Mouse (Mus musculus) left cerebral cortex, adult 18-20 months (tissue): ENCODE results near the gene Castor1. TPM values are rescaled to one million over a fixed set of nuclear protein-coding genes. Genes with fewer than 3 reads are reported as not detected.
A peak's percentile ranks its signal among the peaks of the same experiment; 100 is the strongest.
"Not testable (repeated sequence)": the region's sequence is repeated elsewhere in the genome, so short reads cannot be mapped to it uniquely, and the experiment has no call there.

Experiments
- DNase-seq, 2 experiments: peaks; one replicate each; pipeline ENCODE4 v3.0.0; 2021 to 2022; ENCODE audit warnings: low spot score in 2 of 2, mixed read lengths in 1 of 2
- long read RNA-seq, 2 experiments: library from polyadenylated mRNA; stranded (forward); transcript quantifications; one replicate each; pipeline ENCODE4 v2.0.0; 2021
- total RNA-seq, 2 experiments: library from RNA; stranded (reverse); gene quantifications; 2 replicates each; pipeline ENCODE4 v1.2.3; 2021

Gene Castor1
- 1 to 10 TPM; 3.1 to 3.2 TPM for total RNA-seq
- long read RNA-seq, experiment 1, partial matches to known transcripts, result 0 of 3 reads
- long read RNA-seq, experiment 1, other reads (novel, unspliced or antisense), result 1 of 3 reads
- long read RNA-seq, experiment 2, partial matches to known transcripts, result 0 of 1 reads
- long read RNA-seq, experiment 2, other reads (novel, unspliced or antisense), result 0 of 1 reads

GRCm38 (mm10) chr11:4217914-4218629 is at the start of gene Castor1:
Gene Castor1 (plus strand): TSS chr11:4218225.
- DNase-seq, result peak; percentile 49 to 60

GRCm38 (mm10) chr11:4174586-4174985 is 43.4 kb upstream of the Castor1 start:
- peak; percentile 32 to 45 for DNase-seq

GRCm38 (mm10) chr11:4177716-4178115 is 40.3 kb upstream of the Castor1 start:
- no peak for DNase-seq

GRCm38 (mm10) chr11:4182061-4182460 is 36.0 kb upstream of the Castor1 start:
- DNase-seq, result no peak

GRCm38 (mm10) chr11:4183511-4183910 is 34.5 kb upstream of the Castor1 start:
- no peak for DNase-seq

GRCm38 (mm10) chr11:4184251-4184952 is 33.6 kb upstream of the Castor1 start:
- no peak for DNase-seq

- DNase-seq, result not testable (repeated sequence)
Measured at GRCm38 (mm10) chr11:4185480-4185879, 32.5 kb upstream of the Castor1 start.

- peak; percentile 96 to 97 for DNase-seq
Measured at GRCm38 (mm10) chr11:4186486-4187317, 31.3 kb upstream of the Castor1 start, which contains the start of gene Tbc1d10a. Gene Tbc1d10a (plus strand): TSS chr11:4186789.

- no peak for DNase-seq
Measured at GRCm38 (mm10) chr11:4187318-4187700, 30.7 kb upstream of the Castor1 start.

GRCm38 (mm10) chr11:4189182-4189581 is 28.8 kb upstream of the Castor1 start:
- no peak for DNase-seq

GRCm38 (mm10) chr11:4190677-4191076 is 27.3 kb upstream of the Castor1 start:
- peak in 1 of 2 experiments; percentile 20 for DNase-seq

- no peak for DNase-seq
Measured at GRCm38 (mm10) chr11:4192757-4193156, 25.3 kb upstream of the Castor1 start.

- no peak for DNase-seq
Measured at GRCm38 (mm10) chr11:4193420-4193819, 24.6 kb upstream of the Castor1 start.

GRCm38 (mm10) chr11:4195597-4196031 is 22.4 kb upstream of the Castor1 start:
- DNase-seq, result no peak

- DNase-seq, result no peak
Measured at GRCm38 (mm10) chr11:4196636-4197035, 21.4 kb upstream of the Castor1 start.

- no peak for DNase-seq
Measured at GRCm38 (mm10) chr11:4197691-4198090, 20.3 kb upstream of the Castor1 start.

GRCm38 (mm10) chr11:4201981-4202700 is 15.9 kb upstream of the Castor1 start:
- no peak for DNase-seq

GRCm38 (mm10) chr11:4202995-4203704 is 14.9 kb upstream of the Castor1 start:
- DNase-seq, result no peak

- no peak for DNase-seq
Measured at GRCm38 (mm10) chr11:4203705-4204074, 14.3 kb upstream of the Castor1 start.

GRCm38 (mm10) chr11:4205097-4205655 is 12.8 kb upstream of the Castor1 start:
- no peak for DNase-seq
